Mouse (Mus musculus): ENCODE results near the gene Olfr239. TPM values are rescaled to one million over a fixed set of nuclear protein-coding genes. Genes with fewer than 3 reads are reported as not detected.

The Olfr239 gene
- polyA plus RNA-seq (2015; fragmentation: Nextera tagmentation; extraction: Ambion mirVana), result 0.04 TPM in 1 of 2 replicates, not detected in the other

GRCm38 (mm10) chr17:33191002-33191401, at the start of gene Olfr239:
Olfr239 (plus strand) TSS chr17:33191302.

GRCm38 (mm10) chr17:33168147-33168546, 23.0 kb upstream of the Olfr239 start, which contains the start of gene Olfr55:
Olfr55 (plus strand) TSS chr17:33168447.

GRCm38 (mm10) chr17:33221590-33221989, 30.5 kb downstream of the Olfr239 start, which contains the start of gene Olfr1564:
Olfr1564 (minus strand) TSS chr17:33221690.

Other genes starting within 250 kb of the Olfr239 start
- 16.0 and 18.7 TPM in 2 replicates for gene Cyp4f13, start 243.9 kb upstream of the Olfr239 start, polyA plus RNA-seq (2015; fragmentation: Nextera tagmentation; extraction: Ambion mirVana)
- 4.0 and 4.2 TPM in 2 replicates for gene Zfp472, start 225.5 kb upstream of the Olfr239 start, polyA plus RNA-seq (2015; fragmentation: Nextera tagmentation; extraction: Ambion mirVana)
- 5.5 and 6.2 TPM in 2 replicates for gene Zfp952, start 198.2 kb upstream of the Olfr239 start, polyA plus RNA-seq (2015; fragmentation: Nextera tagmentation; extraction: Ambion mirVana)
- gene Zfp763, start 157.9 kb upstream of the Olfr239 start, polyA plus RNA-seq (2015; fragmentation: Nextera tagmentation; extraction: Ambion mirVana), result 2.8 and 3.1 TPM in 2 replicates
- gene 4921501E09Rik, start 123.2 kb upstream of the Olfr239 start, polyA plus RNA-seq (2015; fragmentation: Nextera tagmentation; extraction: Ambion mirVana), result not detected in 2 replicates
- 2.8 and 3.8 TPM in 2 replicates for gene Zfp563, start 102.0 kb upstream of the Olfr239 start, polyA plus RNA-seq (2015; fragmentation: Nextera tagmentation; extraction: Ambion mirVana)
- gene Morc2b, start 51.6 kb upstream of the Olfr239 start, polyA plus RNA-seq (2015; fragmentation: Nextera tagmentation; extraction: Ambion mirVana), result not detected in 2 replicates
- not detected in 2 replicates for gene Olfr55, start 22.9 kb upstream of the Olfr239 start, polyA plus RNA-seq (2015; fragmentation: Nextera tagmentation; extraction: Ambion mirVana)
- not detected in 2 replicates for gene Olfr1564, start 30.4 kb downstream of the Olfr239 start, polyA plus RNA-seq (2015; fragmentation: Nextera tagmentation; extraction: Ambion mirVana)
- 6.0 and 6.9 TPM in 2 replicates for gene Zfp955a, start 63.8 kb downstream of the Olfr239 start, polyA plus RNA-seq (2015; fragmentation: Nextera tagmentation; extraction: Ambion mirVana)
- gene Olfr63, start 73.4 kb downstream of the Olfr239 start, polyA plus RNA-seq (2015; fragmentation: Nextera tagmentation; extraction: Ambion mirVana), result not detected in 2 replicates
- gene Zfp955b, start 98.2 kb downstream of the Olfr239 start, polyA plus RNA-seq (2015; fragmentation: Nextera tagmentation; extraction: Ambion mirVana), result 4.9 TPM in 2 replicates
- gene Zfp81, start 167.6 kb downstream of the Olfr239 start, polyA plus RNA-seq (2015; fragmentation: Nextera tagmentation; extraction: Ambion mirVana), result 4.5 and 4.7 TPM in 2 replicates
- 3.4 and 3.7 TPM in 2 replicates for gene Zfp101, start 203.3 kb downstream of the Olfr239 start, polyA plus RNA-seq (2015; fragmentation: Nextera tagmentation; extraction: Ambion mirVana)
- gene Actl9, start 241.6 kb downstream of the Olfr239 start, polyA plus RNA-seq (2015; fragmentation: Nextera tagmentation; extraction: Ambion mirVana), result 0.11 TPM in 1 of 2 replicates, not detected in the other